ENCODE assay signal across 13 mouse cellular contexts in genomic region chr19:46784502-46784901, GRCm38 (mm10). TPM values are rescaled to one million over a fixed set of nuclear protein-coding genes. Genes with fewer than 3 reads are reported as not detected.
DNase-seq lines count a peak whose midpoint lies in the region; ATAC-seq and TF ChIP-seq lines count a peak whose summit lies in the region.
"Had no signal": no experiment of that assay in that cellular context is flagged by ENCODE, and none has a peak within 500 bp of the region (broad histone marks: within the 10 kb centered on the region; RNA-seq: fewer than 3 reads in every experiment).

No protein-coding gene starts in this region.

- H3K27ac ChIP-seq in lung, postnatal 0 days (ENCODE audit: low read length), result no peak overlapping the region; the same call in 1 of the 2 replicates
- no peak overlapping the region for H3K27ac ChIP-seq in liver, embryonic 13.5 days
- H3K27ac ChIP-seq in stomach, postnatal 0 days (replicated peaks), result no peak overlapping the region
- H3K27ac ChIP-seq: embryonic facial prominence, embryonic 12.5 days; hindbrain, embryonic 14.5 days; limb, embryonic 10.5 days had no signal

- no peaks in the 10 kb centered on the region for H3K27me3 ChIP-seq in lung, postnatal 0 days (replicated peaks; ENCODE audit: insufficient read depth, low read length)
- H3K27me3 ChIP-seq in liver, embryonic 13.5 days, result no peaks in the 10 kb centered on the region
- H3K27me3 ChIP-seq in stomach, postnatal 0 days (ENCODE audit: control insufficient read depth, insufficient read depth, low read length), result no peaks in the 10 kb centered on the region
- H3K27me3 ChIP-seq: embryonic facial prominence, embryonic 12.5 days had no signal

- H3K4me1 ChIP-seq in lung, postnatal 0 days (ENCODE audit: insufficient read depth, low read depth, low read length), result no peaks in the 10 kb centered on the region
- H3K4me1 ChIP-seq in liver, embryonic 13.5 days (replicated peaks), result peaks cover 21% of the 10 kb centered on the region
- no peaks in the 10 kb centered on the region for H3K4me1 ChIP-seq in stomach, postnatal 0 days (replicated peaks; ENCODE audit: control insufficient read depth, insufficient read depth)
- H3K4me1 ChIP-seq: embryonic facial prominence, embryonic 12.5 days; limb, embryonic 10.5 days had no signal

- no peak overlapping the region for H3K4me2 ChIP-seq in lung, postnatal 0 days (replicated peaks; ENCODE audit: low read depth, low read length)
- H3K4me2 ChIP-seq in liver, embryonic 13.5 days, result peak overlapping the region; percentile 3; the same call in 1 of the 2 replicates
- H3K4me2 ChIP-seq in stomach, postnatal 0 days (replicated peaks; ENCODE audit: low read depth), result no peak overlapping the region
- H3K4me2 ChIP-seq: embryonic facial prominence, embryonic 12.5 days; hindbrain, embryonic 14.5 days had no signal

- no peaks in the 10 kb centered on the region for H3K36me3 ChIP-seq in lung, postnatal 0 days (ENCODE audit: insufficient read depth, low read length)
- H3K36me3 ChIP-seq in liver, embryonic 13.5 days, result no peaks in the 10 kb centered on the region
- no peaks in the 10 kb centered on the region for H3K36me3 ChIP-seq in stomach, postnatal 0 days (ENCODE audit: control insufficient read depth, insufficient read depth, low read length)
- H3K36me3 ChIP-seq: embryonic facial prominence, embryonic 12.5 days; limb, embryonic 10.5 days had no signal

- H3K9me3 ChIP-seq in lung, postnatal 0 days (ENCODE audit: low read length), result no peaks in the 10 kb centered on the region
- no peaks in the 10 kb centered on the region for H3K9me3 ChIP-seq in liver, embryonic 13.5 days (replicated peaks)
- H3K9me3 ChIP-seq in stomach, postnatal 0 days (ENCODE audit: control insufficient read depth, low read length), result no peaks in the 10 kb centered on the region
- H3K9me3 ChIP-seq: embryonic facial prominence, embryonic 12.5 days; limb, embryonic 10.5 days had no signal

- no peak for TF ChIP-seq CTCF in lung, postnatal 0 days (IDR thresholded peaks at IDR 0.05)
- TF ChIP-seq CTCF in stomach, postnatal 0 days (IDR thresholded peaks at IDR 0.05; ENCODE audit: low read depth), result no peak

- peak; percentile 77 for ATAC-seq in lung, postnatal 0 days
- peak; percentile 63 for ATAC-seq in liver, embryonic 13.5 days (ENCODE audit: low read depth)
- peak; percentile 61 for ATAC-seq in stomach, postnatal 0 days (ENCODE audit: low FRiP score, low TSS enrichment)

- WGBS in lung, postnatal 0 days, result 69% methylated on average over 6 of the region's 6 CpGs
- WGBS in liver, embryonic 13.5 days (ENCODE audit: insufficient replicate concordance), result 44% methylated on average over 6 of the region's 6 CpGs
- WGBS in stomach, postnatal 0 days, result 65% methylated on average over 6 of the region's 6 CpGs

- TF ChIP-seq EP300 in lung, postnatal 0 days (IDR thresholded peaks at IDR 0.05), result no peak
- no peak for TF ChIP-seq EP300 in stomach, postnatal 0 days (optimal IDR thresholded peaks at IDR 0.05)

- DNase-seq in lung, postnatal 0 days (ENCODE audit: low spot score), result peak; percentile 71
- DNase-seq in lung, postnatal 4 days, result no peak
- peak; percentile 29 for DNase-seq in c-Kit-positive CD71-positive TER-119-positive erythroid progenitor cells, embryonic 14.5 days (ENCODE audit: low spot score)
- DNase-seq in liver, embryonic 13.5 days, result peak; percentile 15
- no peak for DNase-seq in stomach, postnatal 0 days (ENCODE audit: low spot score)
- DNase-seq in adrenal gland, postnatal 36 days, result no peak
- DNase-seq in layer of hippocampus, adult 8-10 months (ENCODE audit: low spot score in 2 of 2), result no peak
- no peak for DNase-seq in layer of hippocampus, adult 9-10 months (ENCODE audit: low spot score)
- DNase-seq: cerebellum, postnatal 25 days; retina, postnatal 1 day had no signal

- H3K4me3 ChIP-seq in lung, postnatal 0 days (ENCODE audit: low read depth, low read length), result no peak overlapping the region
- H3K4me3 ChIP-seq in liver, embryonic 13.5 days (replicated peaks), result no peak overlapping the region
- H3K4me3 ChIP-seq in stomach, postnatal 0 days (ENCODE audit: low read depth, low read length), result no peak overlapping the region
- H3K4me3 ChIP-seq: embryonic facial prominence, embryonic 12.5 days; limb, embryonic 10.5 days had no signal

- no peak overlapping the region for H3K9ac ChIP-seq in lung, postnatal 0 days (replicated peaks; ENCODE audit: low read depth)
- H3K9ac ChIP-seq in liver, embryonic 13.5 days, result no peak overlapping the region
- no peak overlapping the region for H3K9ac ChIP-seq in stomach, postnatal 0 days (ENCODE audit: low read length)
- H3K9ac ChIP-seq: embryonic facial prominence, embryonic 12.5 days; hindbrain, embryonic 14.5 days had no signal

RNA-seq across cellular contexts. Expression of gene Cnnm2, which starts 23.1 kb away (rescaled TPM):
- 2.4 and 2.8 TPM in 2 replicates for polyA plus RNA-seq in lung, postnatal 0 days (2015; fragmentation: Nextera tagmentation; extraction: Ambion mirVana)
- polyA plus RNA-seq in liver, embryonic 13.5 days (2015; fragmentation: Nextera tagmentation; extraction: Ambion mirVana), result 1.2 and 1.7 TPM in 2 replicates
- 2.0 and 2.1 TPM in 2 replicates for polyA plus RNA-seq in stomach, postnatal 0 days (2015; fragmentation: Nextera tagmentation; extraction: Ambion mirVana)
- total RNA-seq in adrenal gland, postnatal 36 days (2021), result 10 to 100 TPM; 23.7 to 39.4 TPM
- 10 to 100 TPM; 35.6 to 43.6 (median 39.9) TPM for total RNA-seq in layer of hippocampus, adult 8-10 months (2022)

Comparison
In these comparisons a context has a peak if more than half of its experiments do, and no peak if none do; other contexts are left out.
1. DNase-seq: peak in lung, postnatal 0 days (single experiment), c-Kit-positive CD71-positive TER-119-positive erythroid progenitor cells, embryonic 14.5 days (single experiment) and liver, embryonic 13.5 days (single experiment); none in lung, postnatal 4 days (0 of 2), stomach, postnatal 0 days (single experiment), adrenal gland, postnatal 36 days (0 of 2), layer of hippocampus, adult 8-10 months (0 of 2) and layer of hippocampus, adult 9-10 months (single experiment).
2. Peak in every context shown above with its lines, with median percentiles within 50 percentile points of each other: ATAC-seq.